8 mouse cellular contexts compared by ENCODE assay signal in the genomic region with DNA sequence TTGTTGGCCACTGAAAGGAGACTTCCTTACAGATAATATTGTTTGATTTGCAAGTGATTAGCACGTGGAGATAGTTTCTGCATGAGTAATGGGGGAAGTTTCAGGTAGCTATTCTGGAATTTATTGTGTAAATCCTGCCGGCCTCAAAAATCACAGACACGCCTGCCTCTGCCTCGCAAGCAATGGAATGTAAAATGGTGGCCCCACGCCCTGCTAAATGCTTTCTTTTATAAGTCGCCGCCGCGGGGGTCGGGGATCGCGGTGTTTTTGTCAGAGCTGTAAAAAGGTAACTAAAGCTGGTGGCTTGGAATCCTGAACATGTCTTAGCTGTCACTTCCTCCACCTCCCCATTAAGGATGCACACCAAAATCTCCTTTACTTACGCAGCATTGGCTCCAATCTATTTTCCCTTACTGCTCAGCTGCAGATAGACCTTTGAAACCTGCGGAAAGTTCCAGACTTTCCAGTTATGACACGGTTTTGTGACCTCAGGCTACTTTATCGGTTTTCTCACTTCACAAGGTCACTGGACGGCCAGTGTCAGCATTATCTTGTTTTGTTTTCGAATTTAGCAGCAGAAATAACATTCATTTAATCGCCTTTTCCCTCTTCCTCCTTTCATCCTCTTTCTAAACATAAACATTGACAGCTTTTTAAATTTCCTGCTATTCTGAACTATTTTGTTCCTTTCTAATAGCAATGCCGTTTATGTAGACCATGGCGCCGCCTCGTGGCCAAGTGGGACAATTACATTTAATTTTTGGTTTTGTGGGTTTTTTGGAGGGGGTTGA. TPM values are rescaled to one million over a fixed set of nuclear protein-coding genes. Genes with fewer than 3 reads are reported as not detected.
A peak's percentile ranks its signal among the peaks of the same experiment; 100 is the strongest.
DNase-seq lines count a peak whose midpoint lies in the region; ATAC-seq lines count a peak whose summit lies in the region.

No protein-coding gene starts in this region.

- peak; percentile 19 for DNase-seq in layer of hippocampus, adult 11-12 months (ENCODE audit: low spot score)
- no peak for DNase-seq in layer of hippocampus, adult 9-10 months (ENCODE audit: low spot score)
- peak; percentile 95 for DNase-seq in ZHBTc4 (ENCODE audit: low read depth, low spot score)
- peak; percentile 41 for DNase-seq in embryo, embryonic 9.5 days (ENCODE audit: extremely low spot score)
- DNase-seq in hindbrain, embryonic 14.5 days (ENCODE audit: low spot score): peak; percentile 74
- peak; percentile 62 for DNase-seq in limb, embryonic 10.5 days (ENCODE audit: low spot score)
- DNase-seq in midbrain, embryonic 11.5 days (ENCODE audit: low spot score, missing footprints): peak; percentile 94

- no peak overlapping the region for H3K4me3 ChIP-seq in hindbrain, embryonic 14.5 days (replicated peaks; ENCODE audit: low read length)
- H3K4me3 ChIP-seq in limb, embryonic 10.5 days: no peak overlapping the region
- no peak overlapping the region for H3K4me3 ChIP-seq in midbrain, embryonic 11.5 days (ENCODE audit: low read depth, low read length)
- H3K4me3 ChIP-seq in stomach, embryonic 16.5 days (replicated peaks; ENCODE audit: low read length): no peak overlapping the region

- no peaks in the 10 kb centered on the region for H3K4me1 ChIP-seq in hindbrain, embryonic 14.5 days (replicated peaks; ENCODE audit: control insufficient read depth, insufficient read depth, low read length)
- H3K4me1 ChIP-seq in limb, embryonic 10.5 days: peaks cover 4% of the 10 kb centered on the region; the same call in 1 of the 2 replicates
- 0 out of 2 replicates have a peak, but pooled peaks cover 4% of the 10 kb centered on the region for H3K4me1 ChIP-seq in midbrain, embryonic 11.5 days (ENCODE audit: control insufficient read depth, insufficient read depth, low read length)
- no peaks in the 10 kb centered on the region for H3K4me1 ChIP-seq in stomach, embryonic 16.5 days (ENCODE audit: control insufficient read depth, insufficient read depth, low read length)

- H3K27ac ChIP-seq in hindbrain, embryonic 14.5 days: no peak overlapping the region
- no peak overlapping the region for H3K27ac ChIP-seq in limb, embryonic 10.5 days
- H3K27ac ChIP-seq in midbrain, embryonic 11.5 days (ENCODE audit: low read depth, low read length): no peak overlapping the region
- H3K27ac ChIP-seq in stomach, embryonic 16.5 days (ENCODE audit: low read length): no peak overlapping the region

- no peaks in the 10 kb centered on the region for H3K27me3 ChIP-seq in hindbrain, embryonic 14.5 days (ENCODE audit: control insufficient read depth, insufficient read depth, low read length)
- no peaks in the 10 kb centered on the region for H3K27me3 ChIP-seq in limb, embryonic 10.5 days (ENCODE audit: low read depth, poor library complexity, severe bottlenecking)
- H3K27me3 ChIP-seq in midbrain, embryonic 11.5 days (ENCODE audit: control insufficient read depth, insufficient read depth, low read length): no peaks in the 10 kb centered on the region
- no peaks in the 10 kb centered on the region for H3K27me3 ChIP-seq in stomach, embryonic 16.5 days (ENCODE audit: control insufficient read depth, insufficient read depth, low read length)

- no peaks in the 10 kb centered on the region for H3K36me3 ChIP-seq in hindbrain, embryonic 14.5 days (replicated peaks; ENCODE audit: control insufficient read depth, insufficient read depth)
- H3K36me3 ChIP-seq in limb, embryonic 10.5 days: no peaks in the 10 kb centered on the region
- H3K36me3 ChIP-seq in midbrain, embryonic 11.5 days (ENCODE audit: control insufficient read depth, insufficient read depth, low read length): no peaks in the 10 kb centered on the region
- no peaks in the 10 kb centered on the region for H3K36me3 ChIP-seq in stomach, embryonic 16.5 days (ENCODE audit: control insufficient read depth, insufficient read depth, low read length)

- H3K9me3 ChIP-seq in hindbrain, embryonic 14.5 days (ENCODE audit: control insufficient read depth, low read length): 0 out of 2 replicates have a peak, but pooled peaks cover 8% of the 10 kb centered on the region
- H3K9me3 ChIP-seq in limb, embryonic 10.5 days (replicated peaks): peaks cover 4% of the 10 kb centered on the region; the same call in 1 of the 2 replicates
- no peaks in the 10 kb centered on the region for H3K9me3 ChIP-seq in midbrain, embryonic 11.5 days (ENCODE audit: control insufficient read depth, low read length)
- no peaks in the 10 kb centered on the region for H3K9me3 ChIP-seq in stomach, embryonic 16.5 days (replicated peaks; ENCODE audit: control insufficient read depth, low read length)

- H3K4me2 ChIP-seq in hindbrain, embryonic 14.5 days (replicated peaks): 0 out of 2 replicates have a peak overlapping the region, but pooled peaks have one; percentile 17
- H3K4me2 ChIP-seq in midbrain, embryonic 11.5 days: no peak overlapping the region
- H3K4me2 ChIP-seq in stomach, embryonic 16.5 days (ENCODE audit: low read depth, low read length): peak overlapping the region; percentile 40

- 28% methylated on average over 23 of the region's 23 CpGs for WGBS in hindbrain, embryonic 14.5 days
- 33% methylated on average over 23 of the region's 23 CpGs for WGBS in limb, embryonic 10.5 days
- WGBS in midbrain, embryonic 11.5 days: 30% methylated on average over 23 of the region's 23 CpGs
- WGBS in stomach, embryonic 16.5 days: 19% methylated on average over 23 of the region's 23 CpGs

- no peak for ATAC-seq in hindbrain, embryonic 14.5 days (ENCODE audit: low FRiP score)
- ATAC-seq in midbrain, embryonic 11.5 days (ENCODE audit: low FRiP score): no peak
- no peak for ATAC-seq in stomach, embryonic 16.5 days (ENCODE audit: insufficient read depth, low FRiP score)

- no peak overlapping the region for H3K9ac ChIP-seq in hindbrain, embryonic 14.5 days
- no peak overlapping the region for H3K9ac ChIP-seq in midbrain, embryonic 11.5 days (ENCODE audit: low read length)
- no peak overlapping the region for H3K9ac ChIP-seq in stomach, embryonic 16.5 days (ENCODE audit: low read length)

RNA-seq across cellular contexts. Expression of gene Prdm2, which starts 25.6 kb away (rescaled TPM):
- polyA plus RNA-seq in hindbrain, embryonic 14.5 days (2014; fragmentation: Nextera tagmentation; extraction: Ambion mirVana): 15.3 and 16.1 TPM in 2 replicates
- polyA plus RNA-seq in limb, embryonic 10.5 days (2016; fragmentation: Nextera tagmentation; extraction: Ambion mirVana): 15.4 and 18.3 TPM in 2 replicates
- 14.2 and 14.7 TPM in 2 replicates for polyA plus RNA-seq in midbrain, embryonic 11.5 days (2014; fragmentation: Nextera tagmentation; extraction: Ambion mirVana)
- 8.9 and 10.2 TPM in 2 replicates for polyA plus RNA-seq in stomach, embryonic 16.5 days (2015; fragmentation: Nextera tagmentation; extraction: Ambion mirVana)
